Mouse (Mus musculus): ENCODE measurements at regions not wholly inside any gene's neighbourhood (a gene's known extent, or its start where the extent isn't known, plus 50 kb on each side); places are given as distances from the start of the nearest gene placed in this dataset.

DNA sequence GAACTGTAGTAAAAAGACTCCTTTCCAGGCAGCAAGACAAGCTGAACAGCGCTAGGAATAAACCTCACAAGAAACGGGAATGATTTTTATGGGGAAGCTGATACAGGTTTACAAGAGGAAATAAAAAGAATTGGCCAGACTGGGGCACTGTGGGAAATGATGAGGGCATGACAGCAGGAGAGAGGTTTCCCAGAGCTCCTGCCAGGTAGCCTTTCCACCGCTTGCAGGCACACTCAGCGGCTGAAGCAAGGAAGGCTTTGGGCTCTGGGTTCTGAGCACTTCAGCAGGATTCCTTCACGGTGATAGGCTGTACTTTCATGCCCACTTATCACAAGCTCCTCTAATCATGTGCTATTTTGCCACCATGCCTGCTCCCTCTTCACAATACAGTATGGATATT is 114.2 kb upstream of the Syt13 start:
- no peak for DNase-seq (ENCODE audit: low read depth, low spot score)

DNA sequence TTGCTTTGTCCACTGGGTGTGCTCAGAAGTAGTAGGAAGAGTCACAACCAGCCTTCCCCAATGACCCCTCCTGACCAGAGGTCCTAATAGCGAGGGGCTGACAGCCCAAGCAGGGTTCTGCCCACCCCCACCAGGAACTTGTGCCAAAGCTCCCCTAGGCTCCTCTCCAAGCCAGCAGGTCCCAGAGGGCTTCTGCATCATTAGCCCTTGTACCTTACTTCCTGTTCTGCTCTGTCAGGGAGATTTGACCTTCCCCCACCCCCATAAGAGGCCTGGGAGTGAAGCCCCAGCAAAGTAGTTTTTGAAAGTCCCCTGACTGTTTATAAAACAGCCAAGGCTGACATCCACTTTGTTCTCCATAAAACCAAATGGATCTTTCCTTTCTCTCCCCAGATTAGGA is 110.0 kb upstream of the Syt13 start:
- DNase-seq (ENCODE audit: low read depth, low spot score) = no peak

DNA sequence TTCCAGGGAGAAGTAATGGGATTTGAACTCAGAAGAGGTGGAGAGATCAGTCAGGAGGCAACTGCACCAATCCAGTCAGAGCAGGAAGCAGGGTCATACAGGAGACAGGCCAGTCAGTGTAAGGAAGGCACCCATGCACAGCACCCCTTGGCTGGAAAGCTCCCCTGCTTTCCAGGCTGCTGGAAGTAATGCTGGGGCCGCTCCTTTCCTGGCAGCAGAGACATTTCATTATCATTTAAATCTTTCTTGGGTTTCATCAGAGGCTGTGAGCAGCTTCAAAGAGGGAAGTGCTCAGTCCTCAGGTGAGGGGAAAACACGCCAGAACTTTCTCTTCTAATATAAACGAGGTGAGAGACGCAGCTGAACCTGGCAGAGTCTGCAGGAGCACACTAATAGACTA is 109.1 kb upstream of the Syt13 start:
- DNase-seq (ENCODE audit: low read depth, low spot score) = peak; percentile 76

DNA sequence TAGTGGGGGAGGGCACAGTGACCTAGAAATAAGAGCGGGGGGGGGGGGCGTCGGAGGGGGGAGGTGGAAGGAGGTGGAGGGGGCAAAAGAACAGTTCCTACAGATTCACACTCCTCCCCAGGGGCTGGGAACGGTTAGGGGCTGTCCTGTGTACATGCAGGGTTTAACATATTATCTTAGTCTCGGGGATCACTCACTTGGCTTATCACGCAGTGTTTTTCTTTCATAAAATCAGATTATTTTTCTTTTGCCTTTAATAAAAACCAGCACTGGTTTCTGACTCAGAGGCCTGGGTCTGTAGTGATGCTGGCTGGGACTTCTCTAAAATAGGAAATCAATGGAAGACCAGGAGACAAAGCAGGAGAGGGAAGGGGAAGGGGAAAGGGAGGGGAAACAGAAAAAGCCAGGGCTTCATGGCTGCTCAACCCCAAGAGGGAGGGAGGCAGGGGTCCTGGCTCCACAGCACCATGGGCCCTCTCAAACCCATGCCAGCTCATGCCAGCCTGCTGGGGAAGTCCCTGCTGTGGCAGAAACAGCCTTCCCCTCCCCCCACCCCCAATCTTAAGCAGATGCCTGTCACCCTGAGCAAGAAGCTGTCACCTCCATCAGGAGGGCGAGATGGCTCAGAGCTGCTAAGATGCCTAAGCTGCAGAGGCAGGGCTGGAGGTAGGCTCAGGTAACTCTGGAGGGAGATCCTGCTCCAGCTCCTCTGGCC is 108.3 kb upstream of the Syt13 start:
- DNase-seq (ENCODE audit: low read depth, low spot score) = no peak

DNA sequence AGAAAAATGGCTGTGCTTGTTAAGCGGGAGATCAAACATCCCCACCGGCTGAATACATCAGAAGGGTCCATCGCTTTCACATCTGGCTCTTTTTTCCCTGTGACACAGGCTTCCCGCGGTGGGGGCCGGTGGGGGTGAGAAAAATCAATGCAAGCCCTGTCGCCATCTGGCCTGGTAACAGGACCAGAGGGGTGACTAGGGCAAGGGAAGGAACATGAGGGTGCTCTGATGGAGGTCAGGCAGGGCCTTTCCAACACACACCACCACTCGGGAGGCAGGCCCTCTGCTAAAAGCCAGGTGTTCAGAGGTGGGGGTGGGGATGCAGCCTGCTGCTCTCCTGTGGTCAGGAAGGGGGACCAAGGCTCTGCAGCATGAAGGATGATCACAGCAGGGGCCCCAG is 107.5 kb upstream of the Syt13 start:
- DNase-seq (ENCODE audit: low read depth, low spot score) = no peak

DNA sequence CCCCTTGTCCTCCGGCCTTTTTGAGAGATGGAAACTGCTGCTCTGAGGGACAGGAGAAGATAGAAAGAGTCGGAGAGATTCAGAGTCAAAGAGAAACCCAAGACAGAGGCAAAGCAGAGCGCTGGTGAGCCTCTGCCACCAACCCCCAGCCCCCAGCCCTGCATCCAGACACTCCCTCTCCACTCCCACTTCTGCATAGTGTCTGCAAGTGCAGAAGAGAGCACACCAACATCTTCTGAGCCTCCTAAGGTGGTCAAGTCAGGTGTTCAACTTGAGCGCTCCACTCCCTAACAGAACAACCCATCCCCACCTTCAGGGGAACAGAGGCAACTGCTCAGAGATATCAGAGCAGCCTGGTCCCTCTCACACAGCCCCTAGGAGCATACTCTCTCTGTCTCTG is 106.8 kb upstream of the Syt13 start:
- DNase-seq (ENCODE audit: low read depth, low spot score) = no peak

DNA sequence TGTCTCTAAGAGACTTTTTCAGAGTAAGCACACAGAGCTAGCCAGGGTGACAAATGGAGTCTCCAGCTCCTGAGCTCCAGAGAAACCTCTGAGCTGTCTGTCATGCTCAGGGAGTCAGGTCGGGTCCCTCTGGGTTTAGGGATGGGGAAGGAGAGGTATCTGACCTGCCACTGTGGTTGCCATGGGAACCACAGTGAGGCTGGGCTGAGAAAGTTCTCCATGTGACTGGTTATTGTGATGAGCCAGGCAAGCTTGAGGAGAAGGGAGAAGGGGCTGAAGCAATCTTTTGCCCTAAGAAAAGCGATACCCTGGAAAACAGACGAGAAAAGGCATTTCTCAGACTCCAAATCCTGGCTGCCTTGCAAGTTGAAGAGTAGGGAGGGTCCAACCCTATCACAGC is 105.7 kb upstream of the Syt13 start:
- peak; percentile 25 for DNase-seq (ENCODE audit: low read depth, low spot score)

DNA sequence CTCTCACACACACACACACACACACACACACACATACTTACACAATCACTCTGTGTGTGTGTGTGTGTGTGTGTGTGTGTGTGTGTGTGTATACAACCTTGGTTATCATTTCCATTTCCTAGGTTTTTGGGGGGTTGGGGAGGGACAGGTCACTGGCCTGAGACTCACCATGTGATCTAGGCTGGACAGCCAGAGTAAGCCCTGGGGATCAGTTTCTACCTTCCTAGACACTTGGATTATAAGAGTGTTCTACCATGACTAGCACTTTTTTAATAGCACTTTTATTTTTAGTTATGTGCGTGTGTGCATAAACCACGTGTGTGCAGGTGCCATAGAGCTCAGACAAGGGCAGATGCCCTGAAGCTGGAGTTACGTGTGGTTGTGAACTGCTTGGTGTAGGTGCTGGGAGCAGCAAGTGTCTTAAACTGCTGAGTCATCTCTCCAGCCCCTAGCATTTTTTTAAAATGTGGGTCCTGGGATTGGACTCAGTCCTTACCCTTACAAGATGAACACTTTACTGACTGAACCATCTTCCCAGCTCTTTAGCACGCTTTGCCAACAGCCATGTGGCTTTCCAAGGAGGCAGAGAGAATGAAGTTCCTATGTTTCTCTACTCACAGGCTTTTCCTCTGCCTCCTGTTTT is 105.1 kb upstream of the Syt13 start:
- DNase-seq (ENCODE audit: low read depth, low spot score) = no peak

DNA sequence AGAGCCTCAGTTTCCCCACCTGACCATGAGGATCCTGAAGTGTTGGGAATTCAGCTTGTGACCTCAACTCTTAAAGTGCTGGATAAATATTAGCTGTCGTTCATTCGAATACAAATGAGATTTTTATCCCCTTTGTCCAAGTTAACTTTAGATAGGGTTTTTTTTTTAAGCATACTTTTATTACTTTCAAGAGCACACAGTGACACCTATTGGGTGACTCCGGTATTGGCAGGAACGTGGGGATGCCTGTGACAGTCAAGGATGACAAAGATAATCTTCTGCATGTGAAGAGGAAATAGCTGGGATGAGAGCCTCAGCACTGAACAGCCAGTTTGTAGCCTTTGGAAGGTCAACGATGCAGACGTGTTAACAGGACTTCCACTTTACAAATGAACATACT is 103.9 kb upstream of the Syt13 start:
- peak; percentile 71 for DNase-seq (ENCODE audit: low read depth, low spot score)

DNA sequence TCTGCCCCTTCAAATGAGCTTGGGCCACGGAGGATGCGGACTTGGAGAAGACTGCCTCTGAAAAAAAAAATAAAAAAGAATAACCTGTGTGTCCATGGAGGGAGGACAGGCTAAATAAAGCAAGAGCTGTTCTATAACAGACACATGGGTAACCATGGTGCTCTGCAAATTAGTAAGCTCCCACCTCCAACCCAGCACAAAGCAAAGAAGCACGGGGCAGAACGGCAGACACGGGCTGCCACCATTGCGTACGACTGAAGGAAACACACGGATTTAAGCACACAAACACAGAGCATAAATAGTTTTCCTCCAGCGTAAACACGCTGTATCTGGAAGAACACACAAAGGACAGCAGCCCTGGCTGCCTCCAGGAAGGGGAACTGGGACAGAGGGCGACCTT is 101.9 kb upstream of the Syt13 start:
- DNase-seq (ENCODE audit: low read depth, low spot score) = no peak

DNA sequence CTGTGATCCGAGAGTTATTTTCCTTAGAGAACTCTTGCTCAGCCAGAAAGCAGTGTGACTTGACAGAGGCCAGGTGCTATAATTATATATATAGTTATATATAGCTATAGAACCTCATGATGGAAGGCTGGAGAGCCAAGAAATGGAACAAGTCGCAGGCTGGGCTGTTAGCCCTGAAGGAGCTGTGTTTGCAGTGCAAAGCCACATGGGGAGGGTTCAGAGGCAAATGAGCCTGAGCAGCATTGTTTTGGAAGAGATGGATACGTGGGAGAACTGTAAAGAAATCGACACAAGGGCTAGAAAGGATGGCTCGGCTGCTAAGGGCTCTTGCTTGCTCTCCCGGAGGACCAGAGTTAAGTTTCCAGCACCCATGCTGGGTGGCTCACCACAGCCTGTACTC is 95.3 kb upstream of the Syt13 start:
- DNase-seq (ENCODE audit: low read depth, low spot score) = no peak

DNA sequence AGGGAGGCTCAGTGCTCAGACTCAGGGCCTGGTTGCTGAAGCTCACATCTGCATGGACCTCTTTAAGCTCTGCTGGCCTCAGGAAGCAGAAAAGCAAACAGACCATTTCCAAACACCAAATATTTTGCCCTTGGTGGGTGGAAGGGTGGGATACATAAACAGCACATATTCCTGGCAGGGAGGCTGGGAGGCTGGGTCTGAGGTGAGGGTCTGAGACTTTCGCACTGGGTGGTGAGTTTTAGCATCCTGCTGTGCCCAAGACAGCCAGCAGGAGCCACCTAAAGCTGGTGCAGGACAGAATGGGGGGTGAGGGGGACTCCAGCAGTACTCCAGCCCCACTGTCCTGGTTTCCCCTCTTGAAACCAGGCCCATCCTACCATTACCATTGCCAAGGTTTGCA is 90.6 kb upstream of the Syt13 start:
- DNase-seq (ENCODE audit: low read depth, low spot score) = no peak

DNA sequence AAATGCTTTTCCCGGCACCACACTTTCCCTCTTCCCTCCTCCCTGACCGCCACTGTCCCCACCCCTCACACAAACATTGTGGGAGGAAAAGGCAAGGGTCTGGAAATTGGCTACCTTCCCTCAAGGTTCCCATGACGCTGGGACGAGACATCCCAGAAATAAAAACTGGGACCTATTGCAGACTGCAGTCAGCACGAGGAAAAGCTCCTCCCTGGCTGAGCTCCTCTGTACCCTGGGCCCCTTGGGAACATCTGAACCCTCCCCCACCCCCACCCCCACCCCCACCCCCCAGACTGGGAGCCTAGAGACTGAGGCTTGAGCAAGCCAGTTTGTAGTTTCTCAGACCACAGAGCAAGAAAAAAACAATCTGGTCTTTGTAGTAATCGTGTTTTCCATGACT is 89.5 kb upstream of the Syt13 start:
- no peak for DNase-seq (ENCODE audit: low read depth, low spot score)

DNA sequence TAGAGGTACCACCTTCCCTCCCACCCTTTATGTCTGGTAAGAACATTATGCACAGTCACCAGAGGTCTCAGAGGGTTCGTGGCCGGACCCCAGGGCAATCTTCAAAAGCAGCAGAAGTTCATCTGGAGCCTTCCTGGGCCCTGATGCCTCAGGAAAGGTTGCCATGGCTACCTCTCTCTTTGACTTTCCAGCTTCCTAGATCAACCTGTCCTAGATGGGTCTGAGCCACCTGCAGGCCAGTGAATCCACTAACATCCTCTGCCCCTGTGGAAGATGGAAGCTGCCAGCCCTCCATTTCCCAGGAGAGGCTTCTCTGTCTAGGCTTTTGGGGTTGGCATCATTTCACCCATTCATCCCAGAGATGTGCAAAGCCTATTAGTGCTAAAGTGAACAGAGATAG is 84.8 kb upstream of the Syt13 start:
- peak; percentile 19 for DNase-seq (ENCODE audit: low read depth, low spot score)

DNA sequence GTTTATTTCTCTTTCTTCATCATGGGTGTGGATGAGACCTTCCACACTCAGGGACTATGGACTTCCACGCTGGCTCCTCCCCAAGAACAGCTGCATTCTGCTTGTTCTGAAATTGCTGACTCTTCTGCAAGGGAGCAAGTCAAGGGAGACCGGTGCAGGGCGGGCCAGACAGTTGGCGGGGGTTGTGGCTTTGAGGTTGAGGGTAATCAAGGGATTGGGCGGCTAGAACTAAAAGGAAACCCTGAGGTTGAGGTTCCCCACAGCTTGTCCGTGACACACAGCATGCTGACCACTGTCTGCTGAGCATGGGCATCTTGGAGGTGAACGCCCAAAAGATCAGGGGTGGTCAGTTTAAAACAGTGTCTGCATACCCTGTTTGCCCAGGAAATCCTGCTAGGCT is 83.1 kb upstream of the Syt13 start:
- no peak for DNase-seq (ENCODE audit: low read depth, low spot score)

DNA sequence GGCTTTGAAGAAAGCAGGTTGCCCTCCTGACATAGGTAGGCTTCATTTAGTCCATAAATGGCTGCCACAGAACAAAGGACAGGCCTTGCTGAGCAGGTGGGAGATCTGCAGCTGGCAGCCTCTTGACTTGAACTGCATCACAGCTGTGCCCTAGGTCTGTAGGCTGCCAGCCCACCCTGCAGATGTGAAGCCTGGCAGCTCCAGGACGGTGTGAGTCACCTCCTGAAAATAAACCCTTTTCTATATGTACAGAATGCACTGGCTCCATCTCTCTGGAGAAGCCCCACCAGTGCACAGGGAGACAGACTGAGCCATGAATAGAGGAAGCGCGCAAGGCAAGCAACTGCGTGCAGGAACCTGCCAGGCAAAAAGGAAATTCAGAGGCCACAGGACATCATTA is 78.7 kb upstream of the Syt13 start:
- DNase-seq (ENCODE audit: low read depth, low spot score) = no peak

DNA sequence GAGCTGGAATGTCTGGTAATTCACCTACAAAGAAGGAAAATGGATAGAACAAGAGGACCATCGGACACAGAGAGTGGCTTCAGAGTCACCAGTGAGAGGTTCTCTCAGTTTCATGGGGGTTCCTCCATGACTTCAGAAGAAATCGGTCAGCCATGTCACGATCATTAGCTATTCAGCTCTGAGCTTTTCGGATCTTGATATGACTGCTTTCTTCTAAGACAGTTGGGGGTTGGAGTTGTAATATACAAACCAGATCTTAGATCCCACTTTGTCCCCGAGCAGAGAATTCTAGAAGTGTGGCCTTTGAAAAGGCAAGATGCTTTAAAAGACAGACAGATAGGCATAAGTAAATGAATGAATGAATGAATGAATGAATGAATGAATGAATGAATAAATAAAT is 76.9 kb upstream of the Syt13 start:
- no peak for DNase-seq (ENCODE audit: low read depth, low spot score)

DNA sequence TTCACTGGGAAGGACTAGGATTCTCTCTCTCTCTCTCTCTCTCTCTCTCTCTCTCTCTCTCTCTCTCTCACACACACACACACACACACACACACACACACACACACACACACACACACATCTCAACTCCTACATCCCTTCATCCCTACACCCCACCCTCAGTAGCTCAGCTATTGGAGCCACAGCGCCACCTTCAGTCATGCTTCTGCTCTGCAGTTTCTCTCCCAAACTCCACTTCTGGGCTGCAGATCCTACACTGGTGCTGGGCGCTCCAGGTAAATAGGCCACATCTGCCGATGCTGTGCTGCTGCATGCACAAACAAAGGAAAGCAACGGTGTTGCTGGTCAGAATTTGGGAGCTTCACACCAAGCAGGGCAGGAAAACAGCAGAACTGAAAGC is 74.9 kb upstream of the Syt13 start:
- peak; percentile 71 for DNase-seq (ENCODE audit: low read depth, low spot score)

DNA sequence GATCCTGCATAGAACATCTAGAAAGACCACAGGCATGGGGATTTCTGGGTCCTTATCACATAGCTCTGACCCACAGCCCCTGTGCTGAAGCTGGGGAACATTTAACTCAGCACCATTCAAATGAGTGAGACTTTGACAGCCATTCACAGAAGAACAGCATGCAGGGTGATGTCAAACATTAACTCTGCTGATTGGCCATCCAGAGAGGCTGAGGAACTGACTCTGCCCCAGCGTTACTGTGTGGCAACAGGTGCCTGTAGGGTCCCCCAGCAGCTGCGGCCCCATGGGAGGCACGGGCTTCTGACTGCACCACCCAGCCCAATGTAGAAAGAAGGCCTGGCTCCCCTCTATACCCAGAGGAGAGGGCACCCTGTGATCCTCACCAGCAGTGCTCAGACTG is 73.3 kb upstream of the Syt13 start:
- no peak for DNase-seq (ENCODE audit: low read depth, low spot score)

DNA sequence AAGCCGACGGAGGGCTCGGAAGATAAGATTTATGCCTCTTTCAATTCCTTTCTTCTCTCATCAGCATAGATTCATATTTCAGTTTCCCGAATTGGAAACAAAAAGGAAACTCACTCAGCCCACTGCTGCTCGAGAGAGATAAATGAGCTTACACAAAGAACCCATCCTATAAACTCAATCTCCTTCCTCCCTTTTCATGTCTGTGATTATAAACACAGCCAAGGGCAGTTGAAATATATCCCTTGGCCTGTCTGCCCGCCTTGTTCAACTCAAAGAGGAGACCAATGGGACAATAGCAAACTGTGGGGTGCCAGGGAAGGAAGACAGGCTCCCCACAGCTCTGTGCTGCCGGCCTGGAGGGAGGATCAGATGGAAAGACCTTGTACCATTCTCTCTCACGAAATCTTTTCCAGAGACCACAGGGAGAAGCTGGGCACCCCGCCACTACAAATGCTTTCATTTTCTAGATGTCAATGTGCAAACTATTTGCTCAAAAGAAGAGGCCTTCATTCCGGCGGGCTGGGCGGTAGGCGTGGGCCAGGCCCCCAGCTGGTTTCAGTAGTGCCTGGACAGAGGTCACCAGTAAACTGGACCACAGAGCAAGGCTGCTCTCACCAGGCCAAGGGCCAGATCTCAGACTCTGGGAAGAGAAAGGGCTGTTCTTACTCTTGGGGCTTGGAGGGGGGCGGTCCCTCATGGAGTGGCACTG is 69.7 kb upstream of the Syt13 start:
- DNase-seq (ENCODE audit: low read depth, low spot score) = no peak

DNA sequence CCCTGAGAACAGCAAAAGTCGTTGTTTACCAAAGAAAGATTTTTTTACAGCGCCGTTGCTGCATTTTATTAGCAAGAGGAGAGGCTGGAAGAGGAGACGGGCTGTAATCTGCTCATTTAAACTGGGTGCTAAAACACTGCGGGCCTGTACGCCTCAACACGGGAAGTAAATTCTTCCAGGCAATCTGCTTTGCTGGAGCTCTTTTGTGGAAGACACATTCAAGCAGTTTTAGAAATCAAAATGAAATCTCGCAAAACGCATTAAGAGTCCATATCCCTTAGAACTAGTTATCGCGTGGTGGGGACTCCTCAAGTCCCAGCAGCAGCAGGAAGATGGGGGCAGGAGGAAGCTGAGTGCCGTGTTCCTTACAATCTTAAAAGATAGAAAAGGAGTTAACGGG is 65.9 kb upstream of the Syt13 start:
- DNase-seq (ENCODE audit: low read depth, low spot score) = no peak

DNA sequence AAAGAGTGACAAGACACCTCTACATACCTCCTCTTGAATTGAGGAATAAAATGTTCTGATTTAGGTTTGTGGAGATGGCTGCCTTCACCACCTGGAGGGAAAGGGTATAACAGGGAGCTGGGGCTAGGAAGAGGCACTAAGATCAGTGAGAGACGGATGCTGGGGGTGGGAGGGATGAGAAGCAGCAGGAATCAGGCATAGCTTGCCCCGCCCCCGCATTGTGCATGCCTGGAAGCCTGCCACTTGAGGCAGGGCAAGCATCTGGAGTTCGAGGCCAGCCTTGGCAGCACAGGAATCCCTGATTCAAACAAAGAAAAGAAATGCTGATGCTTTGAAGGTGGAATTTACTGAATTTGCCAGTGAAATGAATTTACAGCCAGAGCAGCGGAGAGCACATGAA is 63.6 kb upstream of the Syt13 start:
- peak; percentile 82 for DNase-seq (ENCODE audit: low read depth, low spot score)

DNA sequence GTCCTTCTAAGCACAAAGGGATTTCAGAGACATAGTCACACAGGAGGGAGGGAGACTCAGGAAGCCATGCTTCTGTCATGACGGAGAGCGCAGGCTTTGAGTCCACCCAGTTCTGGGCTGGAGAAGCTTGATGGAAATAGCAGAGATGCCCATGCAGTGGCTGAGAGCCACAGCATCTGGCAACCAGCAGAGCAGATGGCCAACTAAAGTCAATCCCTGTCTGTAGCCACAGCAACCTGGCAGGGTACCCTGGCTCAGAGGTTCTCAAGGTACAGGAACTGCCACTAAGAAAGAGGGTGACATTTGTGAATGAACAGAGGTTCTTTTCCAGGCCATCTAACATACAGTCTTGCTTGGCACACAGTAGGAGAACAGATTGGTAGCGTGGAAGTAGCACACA is 61.7 kb upstream of the Syt13 start:
- no peak for DNase-seq (ENCODE audit: low read depth, low spot score)

Measured in ZHBTc4 (cell line).